Mouse (Mus musculus): ENCODE measurements at regions not wholly inside any gene's neighbourhood (a gene's known extent, or its start where the extent isn't known, plus 50 kb on each side); places are given as distances from the start of the nearest gene placed in this dataset.

- Histone ChIP-seq H3K27me3 (ENCODE audit: control insufficient read depth, insufficient read depth, low read length) (no peaks in the 10 kb centered on the region), H3K4me3 (ENCODE audit: control insufficient read depth, insufficient read depth, low read length) (no peak overlapping the region)
- WGBS: 95% methylated on average over 9 of the region's 9 CpGs
These were observed 90.2 kb upstream of the Wnt4 start for GRCm38 (mm10) chr4:137187051-137187450.

GRCm38 (mm10) chr4:137185001-137185400 is 92.3 kb upstream of the Wnt4 start:
- TF ChIP-seq CTCF (IDR thresholded peaks at IDR 0.05; ENCODE audit: borderline replicate concordance, control insufficient read depth, extremely low read depth, insufficient read depth, low read length, poor library complexity) (no peak), POLR2A (IDR thresholded peaks at IDR 0.05; ENCODE audit: control insufficient read depth, extremely low read depth, insufficient read depth, low read length, poor library complexity) (no peak)
- H3K27me3 ChIP-seq (ENCODE audit: control insufficient read depth, insufficient read depth, low read length): no peaks in the 10 kb centered on the region
- 96% methylated on average over 4 of the region's 4 CpGs for WGBS

More at GRCm38 (mm10) chr4:137187051-137187450, 90.2 kb upstream of the Wnt4 start:
- H3K36me3 ChIP-seq (ENCODE audit: control insufficient read depth, insufficient read depth, low read length): no peaks in the 10 kb centered on the region
- DNase-seq: no peak
- H3K4me1 ChIP-seq (replicated peaks; ENCODE audit: control insufficient read depth, insufficient read depth, low read length): peaks cover 14% of the 10 kb centered on the region
- H3K27ac ChIP-seq (ENCODE audit: control insufficient read depth, insufficient read depth, low read length): no peak overlapping the region
- TF ChIP-seq POLR2A (IDR thresholded peaks at IDR 0.05; ENCODE audit: control insufficient read depth, extremely low read depth, insufficient read depth, low read length, poor library complexity) (no peak), CTCF (IDR thresholded peaks at IDR 0.05; ENCODE audit: borderline replicate concordance, control insufficient read depth, extremely low read depth, insufficient read depth, low read length, poor library complexity) (no peak)

GRCm38 (mm10) chr4:137183181-137183850 is 94.0 kb upstream of the Wnt4 start:
- Histone ChIP-seq H3K27ac (ENCODE audit: control insufficient read depth, insufficient read depth, low read length) (no peak overlapping the region), H3K4me3 (ENCODE audit: control insufficient read depth, insufficient read depth, low read length) (no peak overlapping the region), H3K36me3 (ENCODE audit: control insufficient read depth, insufficient read depth, low read length) (no peaks in the 10 kb centered on the region), H3K27me3 (ENCODE audit: control insufficient read depth, insufficient read depth, low read length) (no peaks in the 10 kb centered on the region), H3K4me1 (replicated peaks; ENCODE audit: control insufficient read depth, insufficient read depth, low read length) (0 out of 2 replicates have a peak, but pooled peaks cover 2% of the 10 kb centered on the region)
- no peak for TF ChIP-seq POLR2A (IDR thresholded peaks at IDR 0.05; ENCODE audit: control insufficient read depth, extremely low read depth, insufficient read depth, low read length, poor library complexity)
- TF ChIP-seq CTCF (IDR thresholded peaks at IDR 0.05; ENCODE audit: borderline replicate concordance, control insufficient read depth, extremely low read depth, insufficient read depth, low read length, poor library complexity): no peak
- WGBS: 92% methylated on average over 10 of the region's 10 CpGs
- no peak for DNase-seq

More at GRCm38 (mm10) chr4:137185001-137185400, 92.3 kb upstream of the Wnt4 start:
- H3K27ac ChIP-seq (ENCODE audit: control insufficient read depth, insufficient read depth, low read length): no peak overlapping the region
- H3K4me1 ChIP-seq (replicated peaks; ENCODE audit: control insufficient read depth, insufficient read depth, low read length): peaks cover 14% of the 10 kb centered on the region
- no peak overlapping the region for H3K4me3 ChIP-seq (ENCODE audit: control insufficient read depth, insufficient read depth, low read length)
- DNase-seq: no peak
- H3K36me3 ChIP-seq (ENCODE audit: control insufficient read depth, insufficient read depth, low read length): no peaks in the 10 kb centered on the region

- Histone ChIP-seq H3K36me3 (ENCODE audit: control insufficient read depth, insufficient read depth, low read length) (no peaks in the 10 kb centered on the region), H3K4me1 (replicated peaks; ENCODE audit: control insufficient read depth, insufficient read depth, low read length) (no peaks in the 10 kb centered on the region), H3K27ac (ENCODE audit: control insufficient read depth, insufficient read depth, low read length) (no peak overlapping the region), H3K27me3 (ENCODE audit: control insufficient read depth, insufficient read depth, low read length) (no peaks in the 10 kb centered on the region), H3K4me3 (ENCODE audit: control insufficient read depth, insufficient read depth, low read length) (no peak overlapping the region)
- WGBS: 90% methylated on average over 14 of the region's 14 CpGs
- DNase-seq: no peak
- TF ChIP-seq POLR2A (IDR thresholded peaks at IDR 0.05; ENCODE audit: control insufficient read depth, extremely low read depth, insufficient read depth, low read length, poor library complexity): no peak
- no peak for TF ChIP-seq CTCF (IDR thresholded peaks at IDR 0.05; ENCODE audit: borderline replicate concordance, control insufficient read depth, extremely low read depth, insufficient read depth, low read length, poor library complexity)
These were observed 94.7 kb upstream of the Wnt4 start for GRCm38 (mm10) chr4:137182547-137182946.

- DNase-seq: no peak
- WGBS: 92% methylated on average over 8 of the region's 8 CpGs
- TF ChIP-seq CTCF (IDR thresholded peaks at IDR 0.05; ENCODE audit: borderline replicate concordance, control insufficient read depth, extremely low read depth, insufficient read depth, low read length, poor library complexity) (no peak), POLR2A (IDR thresholded peaks at IDR 0.05; ENCODE audit: control insufficient read depth, extremely low read depth, insufficient read depth, low read length, poor library complexity) (no peak)
These were observed 96.0 kb upstream of the Wnt4 start for GRCm38 (mm10) chr4:137181252-137181651.

GRCm38 (mm10) chr4:137180083-137180482 is 97.2 kb upstream of the Wnt4 start:
- TF ChIP-seq CTCF (IDR thresholded peaks at IDR 0.05; ENCODE audit: borderline replicate concordance, control insufficient read depth, extremely low read depth, insufficient read depth, low read length, poor library complexity) (no peak), POLR2A (IDR thresholded peaks at IDR 0.05; ENCODE audit: control insufficient read depth, extremely low read depth, insufficient read depth, low read length, poor library complexity) (no peak)
- no peaks in the 10 kb centered on the region for H3K27me3 ChIP-seq (ENCODE audit: control insufficient read depth, insufficient read depth, low read length)
- H3K36me3 ChIP-seq (ENCODE audit: control insufficient read depth, insufficient read depth, low read length): no peaks in the 10 kb centered on the region
- 81% methylated on average over 2 of the region's 2 CpGs for WGBS
- DNase-seq: no peak
- no peak overlapping the region for H3K27ac ChIP-seq (ENCODE audit: control insufficient read depth, insufficient read depth, low read length)
- no peak overlapping the region for H3K4me3 ChIP-seq (ENCODE audit: control insufficient read depth, insufficient read depth, low read length)
- H3K4me1 ChIP-seq (replicated peaks; ENCODE audit: control insufficient read depth, insufficient read depth, low read length): no peaks in the 10 kb centered on the region

More at GRCm38 (mm10) chr4:137181252-137181651, 96.0 kb upstream of the Wnt4 start:
- Histone ChIP-seq H3K27ac (ENCODE audit: control insufficient read depth, insufficient read depth, low read length) (no peak overlapping the region), H3K4me3 (ENCODE audit: control insufficient read depth, insufficient read depth, low read length) (no peak overlapping the region), H3K4me1 (replicated peaks; ENCODE audit: control insufficient read depth, insufficient read depth, low read length) (no peaks in the 10 kb centered on the region), H3K27me3 (ENCODE audit: control insufficient read depth, insufficient read depth, low read length) (no peaks in the 10 kb centered on the region), H3K36me3 (ENCODE audit: control insufficient read depth, insufficient read depth, low read length) (no peaks in the 10 kb centered on the region)
